Mouse (Mus musculus): ENCODE data around the gene Ifne. TPM values are rescaled to one million over a fixed set of nuclear protein-coding genes. Genes with fewer than 3 reads are reported as not detected.

The Ifne gene
- polyA plus RNA-seq, 1 experiment from 2014 or later = not detected

MicroRNAs encoded within 50 kb of the gene (microRNA counts, 519-probe panel; counts per million panel counts)
- not detected for microRNA mmu-miR-31

Small RNA genes within 50 kb of the gene (microRNA-seq; reads per million reads assigned to microRNA genes)
- 56.0 reads per million, percentile 45 among the genes with 10 or more reads in this experiment for gene Mir31

Other genes with a start within 250 kb of the Ifne start
- gene C87499, start 245.8 kb downstream of the Ifne start, polyA plus RNA-seq (2016; fragmentation: Nextera tagmentation; extraction: Ambion mirVana) = not detected in 2 replicates
- not detected in 2 replicates for gene Ifna13, start 235.7 kb downstream of the Ifne start, polyA plus RNA-seq (2016; fragmentation: Nextera tagmentation; extraction: Ambion mirVana)
- not detected in 2 replicates for gene Ifna16, start 203.3 kb downstream of the Ifne start, polyA plus RNA-seq (2016; fragmentation: Nextera tagmentation; extraction: Ambion mirVana)
- not detected in 2 replicates for gene Ifna2, start 196.3 kb downstream of the Ifne start, polyA plus RNA-seq (2016; fragmentation: Nextera tagmentation; extraction: Ambion mirVana)
- gene Ifnab, start 188.8 kb downstream of the Ifne start, polyA plus RNA-seq (2016; fragmentation: Nextera tagmentation; extraction: Ambion mirVana) = not detected in 2 replicates
- gene Gm26566, start 158.4 kb downstream of the Ifne start, polyA plus RNA-seq (2016; fragmentation: Nextera tagmentation; extraction: Ambion mirVana) = 1.3 and 2.0 TPM in 2 replicates
- gene Klhl9, start 157.7 kb downstream of the Ifne start, polyA plus RNA-seq (2016; fragmentation: Nextera tagmentation; extraction: Ambion mirVana) = 142 and 153 TPM in 2 replicates
- gene Gm13271, start 125.3 kb downstream of the Ifne start, polyA plus RNA-seq (2016; fragmentation: Nextera tagmentation; extraction: Ambion mirVana) = not detected in 2 replicates
- 0.14 and 0.20 TPM in 2 replicates for gene Gm13283, start 120.1 kb downstream of the Ifne start, polyA plus RNA-seq (2016; fragmentation: Nextera tagmentation; extraction: Ambion mirVana)
- gene Gm13290, start 106.4 kb downstream of the Ifne start, polyA plus RNA-seq (2016; fragmentation: Nextera tagmentation; extraction: Ambion mirVana) = not detected in 2 replicates
- not detected in 2 replicates for gene Gm13289, start 103.3 kb downstream of the Ifne start, polyA plus RNA-seq (2016; fragmentation: Nextera tagmentation; extraction: Ambion mirVana)
- 0.31 TPM in 1 of 2 replicates, not detected in the other for gene Gm13272, start 100.4 kb downstream of the Ifne start, polyA plus RNA-seq (2016; fragmentation: Nextera tagmentation; extraction: Ambion mirVana)
- gene Ifnz, start 98.1 kb downstream of the Ifne start, polyA plus RNA-seq (2016; fragmentation: Nextera tagmentation; extraction: Ambion mirVana) = 0.37 TPM in 1 of 2 replicates, not detected in the other
- gene Gm13276, start 94.5 kb downstream of the Ifne start, polyA plus RNA-seq (2016; fragmentation: Nextera tagmentation; extraction: Ambion mirVana) = not detected in 2 replicates
- gene Gm13277, start 91.6 kb downstream of the Ifne start, polyA plus RNA-seq (2016; fragmentation: Nextera tagmentation; extraction: Ambion mirVana) = not detected in 2 replicates
- gene Gm13278, start 88.7 kb downstream of the Ifne start, polyA plus RNA-seq (2016; fragmentation: Nextera tagmentation; extraction: Ambion mirVana) = not detected in 2 replicates
- not detected in 2 replicates for gene Gm13275, start 85.7 kb downstream of the Ifne start, polyA plus RNA-seq (2016; fragmentation: Nextera tagmentation; extraction: Ambion mirVana)
- not detected in 2 replicates for gene Gm13279, start 82.8 kb downstream of the Ifne start, polyA plus RNA-seq (2016; fragmentation: Nextera tagmentation; extraction: Ambion mirVana)
- gene Gm13285, start 80.5 kb downstream of the Ifne start, polyA plus RNA-seq (2016; fragmentation: Nextera tagmentation; extraction: Ambion mirVana) = 0.83 TPM in 1 of 2 replicates, not detected in the other
- gene Gm13287, start 76.9 kb downstream of the Ifne start, polyA plus RNA-seq (2016; fragmentation: Nextera tagmentation; extraction: Ambion mirVana) = not detected in 2 replicates
- gene Gm13288, start 74.7 kb downstream of the Ifne start, polyA plus RNA-seq (2016; fragmentation: Nextera tagmentation; extraction: Ambion mirVana) = not detected in 2 replicates
- gene Ifna7, start 64.0 kb downstream of the Ifne start, polyA plus RNA-seq (2016; fragmentation: Nextera tagmentation; extraction: Ambion mirVana) = not detected in 2 replicates
- gene Ifna11, start 60.2 kb downstream of the Ifne start, polyA plus RNA-seq (2016; fragmentation: Nextera tagmentation; extraction: Ambion mirVana) = not detected in 2 replicates
- not detected in 2 replicates for gene Ifna6, start 52.8 kb downstream of the Ifne start, polyA plus RNA-seq (2016; fragmentation: Nextera tagmentation; extraction: Ambion mirVana)
- gene Ifna5, start 44.7 kb downstream of the Ifne start, polyA plus RNA-seq (2016; fragmentation: Nextera tagmentation; extraction: Ambion mirVana) = not detected in 2 replicates
- not detected in 2 replicates for gene Ifna4, start 38.3 kb downstream of the Ifne start, polyA plus RNA-seq (2016; fragmentation: Nextera tagmentation; extraction: Ambion mirVana)
- not detected in 2 replicates for gene Ifna1, start 30.1 kb downstream of the Ifne start, polyA plus RNA-seq (2016; fragmentation: Nextera tagmentation; extraction: Ambion mirVana)

All from midbrain, embryonic 12.5 days (tissue).